Mouse (Mus musculus) frontal cortex, postnatal 36 days (tissue): Measurements from ENCODE around the gene Abcf2.
"Not testable (repeated sequence)": the region's sequence is repeated elsewhere in the genome, so short reads cannot be mapped to it uniquely, and the experiment has no call there.

ENCODE experiments used
- DNase-seq, 2 experiments: peaks; one replicate each; pipeline ENCODE4 v3.0.0; 2022; ENCODE audit warnings: low spot score in 2 of 2

Gene Abcf2

GRCm38 (mm10) chr5:24586106-24586505 lies 8.8 kb upstream of the Abcf2 start:
- no peak for DNase-seq

DNA sequence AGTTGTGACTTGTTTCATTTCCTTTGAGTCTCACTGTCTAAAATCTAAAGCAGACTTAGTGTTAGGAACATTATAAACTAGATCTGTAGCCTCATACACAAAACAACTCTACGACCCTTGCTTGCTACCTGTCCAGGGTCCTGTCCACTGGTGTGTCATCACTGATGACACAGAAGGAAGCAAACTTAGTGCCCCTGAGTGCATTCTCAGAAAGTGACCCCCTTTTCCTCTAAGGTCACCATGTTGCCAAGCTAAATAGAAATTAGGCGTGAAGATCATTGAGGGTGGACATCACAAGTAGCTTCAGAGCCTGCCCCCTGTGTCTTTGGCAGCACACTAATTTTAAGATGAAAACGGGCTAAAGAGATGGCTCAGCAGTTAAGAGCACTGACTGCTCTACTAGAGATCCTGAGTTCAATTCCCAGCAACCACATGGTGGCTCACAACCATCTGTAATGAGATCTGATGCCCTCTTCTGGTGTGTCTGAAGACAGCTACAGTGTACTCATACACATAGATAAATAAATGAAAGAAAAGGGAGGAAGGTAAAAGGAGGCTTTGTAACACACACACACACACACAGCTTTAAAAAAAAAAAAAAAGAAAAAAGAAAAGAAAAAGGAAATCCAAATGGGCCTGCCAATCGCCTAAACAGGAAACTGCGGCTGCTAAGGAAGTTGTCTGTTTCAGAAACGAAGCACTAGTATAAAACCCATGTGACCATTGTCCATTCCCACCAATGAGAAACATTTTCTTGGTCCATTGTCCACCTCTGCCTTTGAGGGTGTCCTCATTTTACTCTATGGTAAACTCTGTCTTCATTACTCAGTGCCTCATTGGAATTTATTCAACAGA lies 1.1 kb upstream of the Abcf2 start:
- DNase-seq, result no peak

GRCm38 (mm10) chr5:24576801-24577182 lies 475 bp downstream of the Abcf2 start:
- no peak for DNase-seq

- DNase-seq, result no peak
These were observed 1.3 kb downstream of the Abcf2 start for GRCm38 (mm10) chr5:24575948-24576347.

GRCm38 (mm10) chr5:24556709-24557108 lies 20.6 kb downstream of the Abcf2 start, which contains the start of gene 4931409K22Rik:
Gene 4931409K22Rik, minus strand, starts transcription at chr5:24556809.
- no peak for DNase-seq

- DNase-seq, result not testable (repeated sequence)
These were observed 21.9 kb downstream of the Abcf2 start for GRCm38 (mm10) chr5:24555335-24555734.

DNA sequence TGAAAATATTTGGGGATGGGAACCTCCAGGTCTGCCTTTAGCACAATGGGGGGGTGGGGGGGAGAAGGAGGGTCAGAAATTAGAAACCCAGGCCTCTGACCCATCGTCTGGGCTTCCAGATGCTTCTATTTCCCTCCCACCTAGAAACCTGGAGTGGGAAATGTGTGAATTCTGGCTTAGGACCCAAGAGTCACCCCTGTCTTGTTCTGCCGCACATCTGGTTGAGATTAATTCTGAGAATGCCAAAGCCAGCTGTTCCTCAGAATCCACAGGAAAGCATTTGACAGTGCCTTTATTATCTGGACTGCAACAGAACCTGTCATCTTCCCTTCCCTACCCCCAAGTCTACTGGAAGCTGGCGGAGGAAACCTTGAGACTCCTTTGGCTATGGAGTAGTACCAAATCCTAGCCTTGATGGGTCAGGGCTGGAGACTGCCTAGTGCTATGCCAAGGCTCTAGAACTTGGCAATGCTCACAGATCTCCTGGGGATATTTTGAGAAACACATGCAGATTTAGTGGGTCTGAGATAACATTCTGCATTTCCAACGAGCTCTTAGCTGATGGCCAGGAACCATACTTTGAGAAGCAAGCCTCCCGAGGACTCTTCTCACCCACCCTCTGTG lies 23.5 kb downstream of the Abcf2 start:
- DNase-seq, result no peak

- DNase-seq, result no peak
These were observed 26.0 kb downstream of the Abcf2 start for GRCm38 (mm10) chr5:24551317-24551688.

GRCm38 (mm10) chr5:24550598-24551316 lies 26.5 kb downstream of the Abcf2 start:
- peak; percentile 58 for DNase-seq

GRCm38 (mm10) chr5:24542643-24543042 lies 34.6 kb downstream of the Abcf2 start:
- no peak for DNase-seq

GRCm38 (mm10) chr5:24541144-24541569 lies 36.1 kb downstream of the Abcf2 start:
- DNase-seq, result no peak

- DNase-seq, result peak; percentile 20 to 35
These were observed 36.7 kb downstream of the Abcf2 start, which contains the start of gene Asb10 for GRCm38 (mm10) chr5:24540387-24541143. Gene Asb10, minus strand, starts transcription at chr5:24540978.

DNA sequence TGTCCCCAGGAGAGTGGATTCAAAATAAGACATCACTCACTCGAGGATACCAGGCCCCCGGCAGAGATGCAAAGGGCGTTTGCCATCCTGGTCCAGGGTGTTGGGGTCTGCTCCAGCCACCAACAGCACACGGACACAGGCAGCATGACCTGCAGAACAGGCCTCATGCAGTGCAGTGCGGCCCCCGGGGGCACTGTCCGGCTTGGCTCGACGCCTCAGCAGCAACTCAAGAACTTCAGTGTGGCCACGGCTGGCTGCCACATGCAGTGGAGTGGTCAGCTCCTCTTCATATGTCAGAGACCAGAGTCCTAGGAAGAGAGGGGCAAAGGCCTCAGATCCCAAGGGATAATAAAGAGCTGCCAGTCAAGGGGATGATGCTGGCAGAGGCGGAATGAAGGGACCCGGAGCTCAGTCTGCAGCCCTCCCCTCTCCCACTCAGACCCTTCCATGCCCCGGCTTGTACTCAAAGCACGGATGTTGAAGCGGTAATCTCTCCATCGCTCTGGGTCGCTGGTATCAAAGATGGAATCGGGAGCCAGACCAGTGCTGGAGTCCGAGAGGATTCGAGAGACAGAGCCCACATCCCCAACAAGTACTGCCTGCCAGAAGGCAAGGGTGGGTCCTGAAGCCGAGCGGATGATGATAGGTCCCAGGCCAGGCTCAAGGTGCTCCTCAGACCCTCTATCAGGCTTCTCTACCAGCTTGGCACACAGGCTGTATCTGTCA lies 37.5 kb downstream of the Abcf2 start:
- DNase-seq, result no peak

DNA sequence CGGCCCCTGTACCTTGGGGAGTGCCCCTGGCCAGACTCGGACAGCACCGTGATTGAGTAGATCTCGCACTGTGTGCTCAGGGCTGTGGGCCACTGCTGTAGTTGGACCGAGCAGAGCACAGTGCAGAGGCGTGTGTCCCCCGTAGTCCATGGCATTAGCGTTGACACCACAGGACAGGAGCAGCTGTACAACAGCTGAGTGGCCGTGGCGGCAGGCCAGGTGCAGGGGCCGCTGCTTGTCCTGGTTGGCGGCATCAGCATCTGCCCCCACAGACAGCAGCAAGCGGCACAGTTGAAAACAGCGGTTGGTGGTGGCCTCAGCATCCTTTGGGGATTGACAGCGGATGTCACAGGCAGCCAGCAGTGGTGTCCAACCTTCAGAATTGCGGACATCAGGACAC lies 39.6 kb downstream of the Abcf2 start:
- DNase-seq, result no peak

GRCm38 (mm10) chr5:24536511-24536910 lies 40.8 kb downstream of the Abcf2 start:
- no peak for DNase-seq

DNA sequence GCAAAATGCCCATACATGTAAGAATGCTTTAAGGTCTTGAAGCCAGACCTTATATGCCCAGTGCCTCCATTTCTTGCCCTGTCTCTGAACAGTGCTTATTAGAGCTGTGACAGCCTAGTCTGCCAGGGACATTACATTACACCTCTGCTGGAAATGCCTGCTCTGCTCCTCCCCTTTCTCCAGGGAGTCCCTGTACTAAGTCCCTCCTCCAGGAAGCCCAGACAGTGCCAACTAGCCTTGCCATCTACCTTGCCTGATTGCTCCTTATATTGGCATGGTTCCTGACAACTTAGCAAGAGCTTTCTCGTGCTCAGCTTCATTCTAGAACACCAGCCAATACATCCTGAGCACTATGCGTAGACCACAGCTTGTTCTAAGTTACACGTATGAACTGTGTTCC lies 41.5 kb downstream of the Abcf2 start:
- DNase-seq, result no peak

DNA sequence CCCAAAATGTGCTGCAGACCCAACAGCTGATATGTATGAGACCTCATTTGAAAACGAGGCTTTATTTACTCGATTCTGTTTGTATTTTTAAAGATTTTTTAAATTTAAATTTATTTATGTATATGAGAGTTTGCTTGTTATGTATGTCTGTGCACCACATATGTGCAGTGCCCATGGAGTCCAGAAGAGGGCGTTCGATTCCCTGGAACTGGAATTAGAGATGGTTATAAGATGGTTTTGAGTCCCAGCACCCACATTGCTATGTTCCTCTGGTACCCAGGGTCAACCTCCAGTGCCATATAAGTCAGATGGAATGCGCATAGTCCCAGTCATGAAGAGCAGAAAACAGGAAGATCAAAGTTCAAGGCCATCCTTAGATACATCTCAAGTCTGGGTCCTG lies 43.0 kb downstream of the Abcf2 start:
- DNase-seq, result no peak

DNA sequence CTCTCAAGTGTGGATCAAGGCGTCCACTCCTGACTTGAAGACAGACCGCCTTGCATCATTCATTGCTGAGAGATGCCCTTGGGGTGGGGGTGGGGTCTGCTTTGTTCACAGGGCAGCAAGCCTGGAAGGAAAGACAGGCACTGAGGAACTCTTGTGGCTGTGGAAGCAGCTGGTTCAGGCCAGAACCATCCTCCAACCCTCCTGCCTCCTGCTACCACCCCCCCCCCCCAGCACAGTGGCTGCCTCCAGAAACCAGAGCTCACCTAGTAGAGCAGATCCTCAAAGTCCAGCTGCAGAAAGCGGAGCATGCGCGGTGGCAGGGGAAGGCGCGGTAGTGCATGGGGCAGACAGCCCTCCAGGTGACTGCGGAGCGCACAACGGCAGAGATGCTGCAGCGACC lies 43.9 kb downstream of the Abcf2 start:
- DNase-seq, result no peak

- DNase-seq, result peak; percentile 94
These were observed 47.1 kb downstream of the Abcf2 start for GRCm38 (mm10) chr5:24530042-24530689.

GRCm38 (mm10) chr5:24527780-24528179 lies 49.5 kb downstream of the Abcf2 start:
- DNase-seq, result no peak

GRCm38 (mm10) chr5:24526889-24527230 lies 50.4 kb downstream of the Abcf2 start, which contains the start of gene Gbx1:
Gene Gbx1, minus strand, starts transcription at chr5:24527202.
- no peak for DNase-seq
